Mouse (Mus musculus): ENCODE measurements around the gene Spem2.
A peak's percentile ranks its signal among the peaks of the same experiment; 100 is the strongest.
"Not testable (repeated sequence)": the region's sequence is repeated elsewhere in the genome, so short reads cannot be mapped to it uniquely, and the experiment has no call there.

The Spem2 gene

GRCm38 (mm10) chr11:69818365-69818764, at the start of gene Spem2:
TSS of gene Spem2 (minus strand) at chr11:69818465.
- DNase-seq (ENCODE audit: low spot score) = no peak

GRCm38 (mm10) chr11:69867335-69867734, 49.1 kb upstream of the Spem2 start:
- no peak for DNase-seq (ENCODE audit: low spot score)

- DNase-seq (ENCODE audit: low spot score) = no peak
Measured at GRCm38 (mm10) chr11:69865561-69865960, 47.3 kb upstream of the Spem2 start.

GRCm38 (mm10) chr11:69864138-69864860, 46.0 kb upstream of the Spem2 start:
- no peak for DNase-seq (ENCODE audit: low spot score)

- DNase-seq (ENCODE audit: low spot score) = not testable (repeated sequence)
Measured at GRCm38 (mm10) chr11:69863729-69864128, 45.5 kb upstream of the Spem2 start.

- no peak for DNase-seq (ENCODE audit: low spot score)
Measured at GRCm38 (mm10) chr11:69858113-69858998, 40.1 kb upstream of the Spem2 start, which contains the start of gene Tnk1. TSS of gene Tnk1 (minus strand) at chr11:69858730.

GRCm38 (mm10) chr11:69855347-69855746, 37.1 kb upstream of the Spem2 start:
- peak; percentile 77 for DNase-seq (ENCODE audit: low spot score)

- DNase-seq (ENCODE audit: low spot score) = no peak
Measured at GRCm38 (mm10) chr11:69854680-69855079, 36.4 kb upstream of the Spem2 start.

- no peak for DNase-seq (ENCODE audit: low spot score)
Measured at GRCm38 (mm10) chr11:69853994-69854393, 35.7 kb upstream of the Spem2 start.

- no peak for DNase-seq (ENCODE audit: low spot score)
Measured at GRCm38 (mm10) chr11:69850754-69851153, 32.5 kb upstream of the Spem2 start.

- no peak for DNase-seq (ENCODE audit: low spot score)
Measured at GRCm38 (mm10) chr11:69849884-69850283, 31.6 kb upstream of the Spem2 start.

GRCm38 (mm10) chr11:69849128-69849527, 30.9 kb upstream of the Spem2 start:
- DNase-seq (ENCODE audit: low spot score) = no peak

GRCm38 (mm10) chr11:69848021-69848420, 29.8 kb upstream of the Spem2 start:
- DNase-seq (ENCODE audit: low spot score) = no peak

GRCm38 (mm10) chr11:69846738-69847688, 28.7 kb upstream of the Spem2 start:
- no peak for DNase-seq (ENCODE audit: low spot score)

- DNase-seq (ENCODE audit: low spot score) = peak; percentile 97
Measured at GRCm38 (mm10) chr11:69846198-69846680, 28.0 kb upstream of the Spem2 start, which contains the start of gene Plscr3. TSS of gene Plscr3 (plus strand) at chr11:69846376.

- no peak for DNase-seq (ENCODE audit: low spot score)
Measured at GRCm38 (mm10) chr11:69838714-69839104, 20.4 kb upstream of the Spem2 start.

GRCm38 (mm10) chr11:69837952-69838713, 19.9 kb upstream of the Spem2 start, which contains the start of gene Tmem256:
TSS of gene Tmem256 (plus strand) at chr11:69838514.
- DNase-seq (ENCODE audit: low spot score) = peak; percentile 98

- no peak for DNase-seq (ENCODE audit: low spot score)
Measured at GRCm38 (mm10) chr11:69837604-69837951, 19.3 kb upstream of the Spem2 start, which contains the start of gene Nlgn2. TSS of gene Nlgn2 (minus strand) at chr11:69837784.

GRCm38 (mm10) chr11:69836703-69837576, 18.7 kb upstream of the Spem2 start:
- peak; percentile 65 for DNase-seq (ENCODE audit: low spot score)

GRCm38 (mm10) chr11:69835966-69836335, 17.7 kb upstream of the Spem2 start:
- no peak for DNase-seq (ENCODE audit: low spot score)
